In genomic region chr8:107544651-107545174, GRCm38 (mm10) we compare ENCODE assay signal across 8 mouse cellular contexts. TPM values are rescaled to one million over a fixed set of nuclear protein-coding genes. Genes with fewer than 3 reads are reported as not detected.
DNase-seq lines count a peak whose midpoint lies in the region; ATAC-seq and TF ChIP-seq lines count a peak whose summit lies in the region.

No protein-coding gene starts in this region.

- TF ChIP-seq CTCF in intestine, postnatal 0 days (IDR thresholded peaks at IDR 0.05; ENCODE audit: low read depth) = no peak
- no peak for TF ChIP-seq CTCF in C2C12 (IDR thresholded peaks at IDR 0.05; ENCODE audit: control insufficient read depth, insufficient read depth, insufficient read length)
- no peak for TF ChIP-seq CTCF in forebrain, postnatal 0 days (IDR thresholded peaks at IDR 0.05; ENCODE audit: low read depth)

- peaks cover 12% of the 10 kb centered on the region for H3K36me3 ChIP-seq in intestine, embryonic 14.5 days (ENCODE audit: control insufficient read depth, insufficient read depth, low read length)
- H3K36me3 ChIP-seq in intestine, postnatal 0 days (ENCODE audit: control insufficient read depth, insufficient read depth) = peaks cover 74% of the 10 kb centered on the region; the same call in 1 of the 2 replicates
- H3K36me3 ChIP-seq in C2C12 (ENCODE audit: control insufficient read depth, insufficient read depth) = peaks cover 57% of the 10 kb centered on the region
- peaks cover 20% of the 10 kb centered on the region for H3K36me3 ChIP-seq in forebrain, postnatal 0 days (ENCODE audit: insufficient read depth)
- peaks cover 5% of the 10 kb centered on the region; the same call in 1 of the 2 replicates for H3K36me3 ChIP-seq in hindbrain, embryonic 15.5 days
- H3K36me3 ChIP-seq in stomach, embryonic 15.5 days = no peaks in the 10 kb centered on the region

- H3K27me3 ChIP-seq in intestine, embryonic 14.5 days (replicated peaks; ENCODE audit: control insufficient read depth, insufficient read depth, low read length) = no peaks in the 10 kb centered on the region
- no peaks in the 10 kb centered on the region for H3K27me3 ChIP-seq in intestine, postnatal 0 days (replicated peaks; ENCODE audit: control insufficient read depth, insufficient read depth, low read length)
- H3K27me3 ChIP-seq in C2C12 (ENCODE audit: control insufficient read depth, insufficient read depth, insufficient read length) = no peaks in the 10 kb centered on the region
- no peaks in the 10 kb centered on the region for H3K27me3 ChIP-seq in forebrain, postnatal 0 days (ENCODE audit: insufficient read depth, low read length)
- H3K27me3 ChIP-seq in hindbrain, embryonic 15.5 days = no peaks in the 10 kb centered on the region
- H3K27me3 ChIP-seq in stomach, embryonic 15.5 days (replicated peaks) = no peaks in the 10 kb centered on the region

- H3K9ac ChIP-seq in intestine, embryonic 14.5 days (ENCODE audit: low read length) = no peak overlapping the region
- no peak overlapping the region for H3K9ac ChIP-seq in intestine, postnatal 0 days (ENCODE audit: low read depth, low read length)
- no peak overlapping the region for H3K9ac ChIP-seq in forebrain, postnatal 0 days
- no peak overlapping the region for H3K9ac ChIP-seq in hindbrain, embryonic 15.5 days
- no peak overlapping the region for H3K9ac ChIP-seq in stomach, embryonic 15.5 days

- H3K4me3 ChIP-seq in intestine, embryonic 14.5 days (ENCODE audit: low read depth, low read length) = no peak overlapping the region
- no peak overlapping the region for H3K4me3 ChIP-seq in intestine, postnatal 0 days (ENCODE audit: low read depth, low read length)
- H3K4me3 ChIP-seq in C2C12 (ENCODE audit: insufficient read depth, poor library complexity, severe bottlenecking) = peak overlapping the region; percentile 50
- H3K4me3 ChIP-seq in forebrain, postnatal 0 days (ENCODE audit: low read depth, low read length) = no peak overlapping the region
- H3K4me3 ChIP-seq in hindbrain, embryonic 15.5 days = no peak overlapping the region
- H3K4me3 ChIP-seq in stomach, embryonic 15.5 days (replicated peaks) = no peak overlapping the region

- H3K4me1 ChIP-seq in intestine, embryonic 14.5 days (replicated peaks; ENCODE audit: control insufficient read depth, insufficient read depth, low read length) = peaks cover 8% of the 10 kb centered on the region; the same call in 1 of the 2 replicates
- no peaks in the 10 kb centered on the region for H3K4me1 ChIP-seq in intestine, postnatal 0 days (replicated peaks; ENCODE audit: control insufficient read depth, insufficient read depth, low read length)
- H3K4me1 ChIP-seq in forebrain, postnatal 0 days (ENCODE audit: insufficient read depth) = no peaks in the 10 kb centered on the region
- H3K4me1 ChIP-seq in hindbrain, embryonic 15.5 days (replicated peaks) = no peaks in the 10 kb centered on the region
- 0 out of 2 replicates have a peak, but pooled peaks cover 7% of the 10 kb centered on the region for H3K4me1 ChIP-seq in stomach, embryonic 15.5 days

- DNase-seq in intestine, embryonic 14.5 days (ENCODE audit: low spot score) = peak; percentile 63
- DNase-seq in forebrain, postnatal 0 days = no peak
- no peak for DNase-seq in cerebellum, postnatal 14 days

- H3K9me3 ChIP-seq in intestine, embryonic 14.5 days (ENCODE audit: control insufficient read depth, low read length) = no peaks in the 10 kb centered on the region
- no peaks in the 10 kb centered on the region for H3K9me3 ChIP-seq in intestine, postnatal 0 days (ENCODE audit: control insufficient read depth)
- H3K9me3 ChIP-seq in forebrain, postnatal 0 days (ENCODE audit: low read length) = no peaks in the 10 kb centered on the region
- no peaks in the 10 kb centered on the region for H3K9me3 ChIP-seq in hindbrain, embryonic 15.5 days
- H3K9me3 ChIP-seq in stomach, embryonic 15.5 days = no peaks in the 10 kb centered on the region

- no peak overlapping the region; the same call in 1 of the 2 replicates for H3K4me2 ChIP-seq in intestine, embryonic 14.5 days (ENCODE audit: low read length)
- H3K4me2 ChIP-seq in intestine, postnatal 0 days (replicated peaks; ENCODE audit: low read depth) = no peak overlapping the region
- H3K4me2 ChIP-seq in forebrain, postnatal 0 days (ENCODE audit: low read depth) = no peak overlapping the region
- no peak overlapping the region for H3K4me2 ChIP-seq in hindbrain, embryonic 15.5 days
- no peak overlapping the region for H3K4me2 ChIP-seq in stomach, embryonic 15.5 days

- 34% methylated on average over 10 of the region's 10 CpGs for WGBS in intestine, embryonic 14.5 days
- WGBS in intestine, postnatal 0 days = 44% methylated on average over 10 of the region's 10 CpGs
- 43% methylated on average over 10 of the region's 10 CpGs for WGBS in forebrain, postnatal 0 days
- WGBS in hindbrain, embryonic 15.5 days = 76% methylated on average over 10 of the region's 10 CpGs
- 46% methylated on average over 10 of the region's 10 CpGs for WGBS in stomach, embryonic 15.5 days

- H3K79me2 ChIP-seq in C2C12 (ENCODE audit: control insufficient read depth, insufficient read depth) = peaks cover 49% of the 10 kb centered on the region

- H3K79me3 ChIP-seq in C2C12 (ENCODE audit: low read depth) = peaks cover 39% of the 10 kb centered on the region

- ATAC-seq in intestine, embryonic 14.5 days (replicated peaks; ENCODE audit: low FRiP score, low TSS enrichment, low read depth) = 0 out of 2 replicates have a peak, but pooled peaks have one; percentile 32
- no peak for ATAC-seq in intestine, postnatal 0 days
- peak; percentile 54 for ATAC-seq in forebrain, postnatal 0 days
- no peak for ATAC-seq in hindbrain, embryonic 15.5 days (ENCODE audit: low FRiP score, low read depth)
- ATAC-seq in stomach, embryonic 15.5 days (ENCODE audit: insufficient read depth, low FRiP score, low read depth) = peak; percentile 73; the same call in 1 of the 2 replicates
- no peak for ATAC-seq in megakaryocyte-erythroid progenitor cell, adult 5-6 weeks (replicated peaks; ENCODE audit: low FRiP score, low TSS enrichment, poor library complexity, severe bottlenecking)

- H3ac ChIP-seq in C2C12 (ENCODE audit: control insufficient read depth, insufficient read length, low read depth) = peak overlapping the region; percentile 57

- H3K27ac ChIP-seq in intestine, embryonic 14.5 days (ENCODE audit: low read depth) = peak overlapping the region; percentile 38; the same call in 1 of the 2 replicates
- no peak overlapping the region for H3K27ac ChIP-seq in intestine, postnatal 0 days (ENCODE audit: low read depth, low read length)
- no peak overlapping the region for H3K27ac ChIP-seq in forebrain, postnatal 0 days (ENCODE audit: low read depth, low read length)
- H3K27ac ChIP-seq in hindbrain, embryonic 15.5 days (replicated peaks) = 0 out of 2 replicates have a peak overlapping the region, but pooled peaks have one; percentile 20
- H3K27ac ChIP-seq in stomach, embryonic 15.5 days = peak overlapping the region; percentile 65; the same call in 1 of the 2 replicates

TF ChIP-seq in C2C12, 6 proteins besides CTCF, POLR2A, EP300 and RAD21:
- TF ChIP-seq CEBPB (IDR thresholded peaks at IDR 0.05; ENCODE audit: low read depth) (no peak), MYOD1 (IDR thresholded peaks at IDR 0.05; ENCODE audit: control insufficient read depth, insufficient read length, low read depth) (no peak), FOSL1 (IDR thresholded peaks at IDR 0.05; ENCODE audit: insufficient read depth, low read length, poor library complexity, severe bottlenecking) (no peak), MAX (IDR thresholded peaks at IDR 0.05) (no peak), USF1 (IDR thresholded peaks at IDR 0.05; ENCODE audit: low read depth) (no peak), MYOG (IDR thresholded peaks at IDR 0.05; ENCODE audit: control insufficient read depth, extremely low read depth, insufficient read length) (no peak)

RNA-seq across cellular contexts. Expression of gene Psmd7, which starts 43.6 kb away (rescaled TPM):
- polyA plus RNA-seq in intestine, embryonic 14.5 days (2014; fragmentation: Nextera tagmentation; extraction: Ambion mirVana) = 254 and 272 TPM in 2 replicates
- 118 and 119 TPM in 2 replicates for polyA plus RNA-seq in intestine, postnatal 0 days (2015; fragmentation: Nextera tagmentation; extraction: Ambion mirVana)
- 226 TPM for polyA plus RNA-seq in C2C12 (2012; fragmentation: generic; extraction: Trizol)
- total RNA-seq in forebrain, postnatal 0 days (2014; rRNA removed) = 38.9 and 41.9 TPM in 2 replicates
- polyA plus RNA-seq in forebrain, postnatal 0 days (2015; fragmentation: Nextera tagmentation; extraction: Ambion mirVana) = 248 and 263 TPM in 2 replicates
- 234 and 236 TPM in 2 replicates for polyA plus RNA-seq in hindbrain, embryonic 15.5 days (2015; fragmentation: Nextera tagmentation; extraction: Ambion mirVana)
- 251 and 263 TPM in 2 replicates for polyA plus RNA-seq in stomach, embryonic 15.5 days (2015; fragmentation: Nextera tagmentation; extraction: Ambion mirVana)
- 258 and 283 TPM in 2 replicates for total RNA-seq in megakaryocyte-erythroid progenitor cell, adult 5-6 weeks (2014; fragmentation: Nextera tagmentation)
- total RNA-seq in megakaryocyte-erythroid progenitor cell, adult 5-6 weeks (2017) = 192 and 261 TPM in 2 replicates

Comparison
In these comparisons a context has a peak if more than half of its experiments do, and no peak if none do; other contexts are left out.
1. ATAC-seq: peak in intestine, embryonic 14.5 days (single experiment), forebrain, postnatal 0 days (single experiment) and stomach, embryonic 15.5 days (single experiment); none in intestine, postnatal 0 days (single experiment), hindbrain, embryonic 15.5 days (single experiment) and megakaryocyte-erythroid progenitor cell, adult 5-6 weeks (single experiment).
2. H3K27ac ChIP-seq: peak in intestine, embryonic 14.5 days (single experiment), hindbrain, embryonic 15.5 days (single experiment) and stomach, embryonic 15.5 days (single experiment); none in intestine, postnatal 0 days (single experiment) and forebrain, postnatal 0 days (single experiment).